Mouse (Mus musculus) granulocyte monocyte progenitor cell, adult 5-6 weeks (primary cell): ENCODE results near the gene Fgf2. TPM values are rescaled to one million over a fixed set of nuclear protein-coding genes. Genes with fewer than 3 reads are reported as not detected.
A peak's percentile ranks its signal among the peaks of the same experiment; 100 is the strongest.

Experiments
- ATAC-seq: replicated peaks from 2 replicates; pipeline ENCODE4 v1.8.0; 2016; ENCODE audit warnings: mild to moderate bottlenecking, moderate TSS enrichment, inconsistent platforms; ENCODE audit not compliant: poor library complexity, severe bottlenecking
- total RNA-seq, 2 experiments: library from RNA; stranded (forward) in 1 of 2; stranded (reverse) in 1 of 2; fragments of 200-712, 200-1000 nt in 1 of 2; fragments of >200 nt in 1 of 2; fragmentation: Nextera tagmentation in 1 of 2; gene quantifications; 2 replicates each; pipeline ENCODE4 v1.2.3; 2014 to 2017

The Fgf2 gene
- total RNA-seq, 2 experiments from 2014 or later = not detected

DNA sequence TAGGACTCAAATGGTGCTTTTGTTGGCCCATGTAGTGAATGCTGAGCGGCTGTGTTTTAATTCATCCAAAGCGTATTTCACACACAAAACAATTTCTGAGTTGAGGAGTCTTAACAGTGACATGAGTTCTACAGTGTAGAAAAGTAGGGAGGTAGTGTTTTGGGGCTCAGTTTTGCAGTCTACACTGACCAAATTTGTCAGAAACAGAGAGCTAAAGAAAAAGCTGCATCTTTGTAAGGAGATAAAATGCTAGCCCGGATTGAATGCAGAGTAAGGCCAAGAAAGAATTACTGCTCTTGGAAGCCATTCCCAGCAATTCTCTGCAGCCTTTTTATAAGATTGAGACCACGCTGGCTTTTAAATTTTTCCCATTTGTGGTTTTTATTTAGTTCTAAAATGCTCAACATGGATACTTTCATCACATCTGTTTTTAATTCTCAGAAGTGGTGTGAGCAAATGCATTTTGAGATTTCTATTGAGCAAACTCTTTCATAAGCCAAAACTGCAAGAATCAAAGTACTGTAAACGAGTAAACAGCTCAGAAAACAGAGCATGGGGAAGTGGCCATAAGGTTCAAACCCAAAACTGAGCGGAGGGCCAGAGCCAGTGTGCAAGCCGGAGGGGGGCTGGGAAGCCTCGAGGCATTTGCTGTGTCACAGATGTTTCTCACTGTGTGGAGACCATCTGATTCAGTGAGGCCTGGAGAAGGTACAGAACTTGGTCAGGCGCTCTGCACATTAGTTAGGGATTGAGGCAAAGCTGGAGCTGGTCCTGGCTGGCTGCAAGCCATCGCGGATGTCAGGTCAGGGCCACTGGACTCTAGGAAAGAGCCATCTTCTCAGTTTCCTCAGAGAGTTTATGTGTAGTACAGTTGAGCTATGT is 53.8 kb downstream of the Fgf2 start:
- no peak for ATAC-seq

DNA sequence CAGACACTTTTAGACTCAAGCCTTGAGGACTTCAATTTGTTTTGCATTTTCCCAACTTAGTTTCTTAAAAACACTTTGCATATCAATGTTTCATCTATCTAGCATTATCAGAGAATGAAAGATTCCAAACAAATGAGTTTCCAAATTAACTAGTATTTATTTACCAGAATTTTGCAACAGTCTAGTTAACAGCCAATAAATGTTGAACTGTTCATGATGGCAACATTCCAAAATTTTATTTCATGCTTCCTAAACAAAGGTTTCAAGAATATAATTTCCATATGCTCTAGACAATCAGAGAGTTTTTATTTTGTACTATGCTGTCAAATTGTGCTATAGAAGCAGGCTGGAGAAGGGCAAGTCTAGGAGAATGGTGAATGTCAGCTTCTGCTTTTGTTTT is 59.5 kb downstream of the Fgf2 start:
- no peak for ATAC-seq

DNA sequence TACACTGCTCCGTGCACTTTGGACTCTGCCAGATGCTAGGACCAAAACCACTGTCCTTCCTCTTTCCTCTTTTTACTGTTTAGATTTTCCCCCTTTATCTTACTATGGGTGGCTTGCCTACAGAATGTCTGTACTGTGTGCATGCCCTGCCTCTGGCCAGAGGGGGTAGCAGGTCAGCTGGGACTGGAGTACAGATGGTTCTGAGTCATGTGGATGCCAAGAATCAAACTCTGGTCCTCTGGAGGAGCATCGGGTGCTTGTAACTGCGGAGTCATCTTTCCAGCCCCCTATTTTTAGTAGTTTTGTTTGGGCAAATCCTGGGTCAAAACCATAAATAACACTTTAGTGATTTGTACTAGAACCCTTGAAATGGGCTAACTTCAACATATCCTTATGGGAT is 65.3 kb downstream of the Fgf2 start:
- ATAC-seq = 0 out of 2 replicates have a peak, but pooled peaks have one; percentile 10

DNA sequence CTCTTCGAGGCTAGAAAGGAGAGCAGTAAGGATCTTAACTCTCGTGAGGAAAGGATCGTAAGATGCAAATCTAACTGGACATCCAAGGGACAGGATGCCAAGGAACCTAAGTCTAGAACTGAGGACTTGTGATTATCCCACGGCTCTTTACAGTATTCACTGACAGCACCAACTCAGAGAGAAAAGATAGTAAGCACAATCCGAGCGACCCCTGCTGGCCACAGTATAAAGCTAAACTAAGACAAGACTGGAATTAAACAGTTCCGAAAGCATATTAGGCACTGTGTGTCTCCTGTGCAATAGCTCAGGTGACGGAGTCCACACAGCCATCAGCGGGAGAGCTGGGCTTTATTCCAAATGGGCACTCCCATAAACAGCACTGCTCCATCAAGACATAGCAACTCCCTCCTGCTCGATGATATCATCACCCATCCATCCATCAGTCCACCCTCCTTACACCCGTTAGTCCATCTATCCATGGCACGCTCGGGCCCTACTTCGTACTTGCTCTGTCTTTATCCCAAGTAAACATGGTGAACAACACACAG is 66.3 kb downstream of the Fgf2 start:
- peak; percentile 39 for ATAC-seq

DNA sequence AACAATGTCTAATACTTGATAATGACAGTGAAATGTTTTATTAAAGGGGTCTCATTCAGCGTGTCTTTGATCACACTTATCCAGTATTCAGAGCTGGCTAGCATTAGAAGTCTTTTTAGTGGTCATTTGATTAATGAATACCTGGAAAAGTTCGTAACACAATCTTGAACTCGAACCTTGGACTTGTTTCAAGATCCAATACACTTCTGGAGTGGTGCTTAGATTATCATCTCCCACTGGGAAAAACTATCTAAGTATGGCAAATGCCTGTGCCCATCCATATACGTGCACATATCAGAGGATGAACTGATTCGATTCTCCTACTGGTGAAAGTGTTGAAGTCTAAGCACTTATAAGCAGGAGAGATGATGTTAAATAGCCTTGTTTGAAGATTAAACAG is 70.2 kb downstream of the Fgf2 start:
- ATAC-seq = no peak

DNA sequence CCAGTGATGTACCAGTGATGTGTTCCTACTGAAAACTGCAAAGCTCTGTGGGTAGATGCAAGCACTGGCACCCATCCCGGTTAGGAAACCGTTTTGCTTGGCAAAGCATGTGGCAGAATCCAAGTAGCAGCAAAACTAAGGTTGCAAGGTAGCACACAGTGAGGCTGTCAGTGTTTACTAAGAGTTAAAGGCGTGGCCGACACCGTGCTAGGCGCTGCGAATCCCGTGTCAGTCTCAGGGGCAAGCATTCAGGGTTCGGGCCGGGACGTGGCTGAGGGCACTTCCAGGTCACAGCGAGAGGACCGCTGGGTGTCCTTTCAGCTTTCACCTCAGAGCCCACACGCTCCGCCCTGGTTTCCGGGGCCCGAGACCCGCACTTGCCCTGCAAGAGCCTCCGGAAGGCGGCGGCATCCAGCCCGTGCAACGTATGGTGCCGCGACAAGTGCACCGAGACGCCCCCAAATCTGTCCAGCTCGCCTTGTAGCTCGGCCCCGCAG is 70.9 kb downstream of the Fgf2 start:
- peak; percentile 40 for ATAC-seq

DNA sequence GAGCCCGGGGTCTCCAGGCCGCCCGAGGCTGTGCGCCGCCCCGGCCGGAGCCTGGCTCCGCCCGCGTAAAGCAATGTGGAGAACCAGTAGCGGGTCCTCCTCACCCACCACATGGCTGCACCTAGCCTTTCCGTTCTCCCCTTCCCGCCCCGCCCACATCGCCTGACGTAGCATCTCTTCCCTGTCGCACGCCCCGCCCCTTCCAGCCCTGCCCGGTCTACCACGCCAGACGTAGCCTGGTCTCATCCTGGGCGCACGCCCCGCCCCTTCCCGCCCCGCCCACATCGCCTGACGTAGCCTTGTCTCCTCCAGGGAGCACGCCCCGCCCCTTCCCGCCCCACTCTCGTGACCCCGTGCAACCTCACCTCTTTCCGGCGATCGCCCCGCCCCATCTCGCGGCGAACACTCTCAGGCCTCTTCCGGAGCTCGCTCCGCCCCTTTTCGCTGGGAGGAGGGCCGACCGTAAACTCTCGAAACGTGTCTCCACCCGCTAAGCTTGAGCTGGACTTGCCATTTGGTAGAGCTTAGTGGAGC is 71.4 kb downstream of the Fgf2 start, which contains the start of gene Spata5:
Spata5 (plus strand) TSS at position 439 of the 534 bp plus-strand sequence.
- peak; percentile 75 for ATAC-seq

DNA sequence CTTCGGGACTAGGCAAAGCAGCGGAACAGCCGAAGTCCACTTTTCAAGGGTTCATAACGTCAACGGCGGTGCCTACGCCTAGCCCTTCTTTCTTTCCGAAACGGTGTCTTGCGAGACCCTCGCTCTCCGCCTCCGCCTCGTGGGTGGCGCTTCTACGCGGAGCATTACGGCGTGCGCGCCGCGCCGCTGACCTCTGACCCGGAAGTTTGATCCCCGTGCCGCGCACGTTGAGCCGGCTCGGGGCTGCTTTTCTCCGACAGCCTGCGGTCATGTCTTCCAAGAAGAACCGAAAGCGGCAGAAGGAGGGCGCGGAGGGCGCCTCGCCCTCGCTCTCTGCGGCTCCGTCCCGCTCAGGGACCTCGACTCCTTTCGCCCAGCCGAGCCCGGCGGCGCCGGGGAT is 71.9 kb downstream of the Fgf2 start, which contains the start of gene Nudt6:
Nudt6 (minus strand) TSS at position 140 of the 400 bp plus-strand sequence.
- ATAC-seq = peak; percentile 65

DNA sequence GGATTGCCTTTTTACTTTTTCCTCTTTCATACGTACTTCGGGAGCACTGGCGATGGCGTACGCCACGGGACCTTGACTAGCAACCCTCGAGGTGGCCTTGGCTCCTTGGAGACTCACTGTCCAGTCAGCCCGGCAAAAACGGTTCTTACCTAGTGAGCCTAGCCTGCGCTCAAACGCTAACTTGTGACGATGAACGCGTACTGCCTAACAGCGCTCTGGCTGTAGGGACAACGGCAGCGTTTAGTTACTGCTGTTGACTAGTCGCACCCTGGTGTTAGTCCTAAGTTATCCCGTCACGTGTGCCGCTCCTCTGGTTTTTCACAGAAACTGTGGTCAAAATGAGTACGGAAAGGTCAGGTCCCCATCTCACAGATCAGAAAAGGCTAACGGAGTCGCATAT is 72.5 kb downstream of the Fgf2 start:
- no peak for ATAC-seq

DNA sequence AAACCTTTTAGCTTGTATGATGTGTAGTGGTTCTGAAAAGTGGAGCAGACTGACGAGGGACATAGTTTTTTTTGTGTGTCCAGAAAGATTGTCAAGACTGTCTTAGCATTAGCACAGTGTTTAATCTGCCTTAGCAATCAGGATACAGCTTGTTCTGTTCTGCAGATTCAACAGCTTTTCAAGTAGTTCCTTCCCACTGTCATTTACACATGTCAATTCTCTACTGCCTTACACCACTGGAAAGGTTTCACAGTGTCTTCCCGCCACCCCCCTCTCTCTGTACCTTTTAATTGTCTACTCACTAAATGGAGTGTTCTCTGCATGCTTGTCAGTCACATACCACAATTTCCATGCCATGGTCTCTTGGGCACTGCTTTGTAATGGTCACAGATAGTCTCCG is 73.0 kb downstream of the Fgf2 start:
- ATAC-seq = no peak

DNA sequence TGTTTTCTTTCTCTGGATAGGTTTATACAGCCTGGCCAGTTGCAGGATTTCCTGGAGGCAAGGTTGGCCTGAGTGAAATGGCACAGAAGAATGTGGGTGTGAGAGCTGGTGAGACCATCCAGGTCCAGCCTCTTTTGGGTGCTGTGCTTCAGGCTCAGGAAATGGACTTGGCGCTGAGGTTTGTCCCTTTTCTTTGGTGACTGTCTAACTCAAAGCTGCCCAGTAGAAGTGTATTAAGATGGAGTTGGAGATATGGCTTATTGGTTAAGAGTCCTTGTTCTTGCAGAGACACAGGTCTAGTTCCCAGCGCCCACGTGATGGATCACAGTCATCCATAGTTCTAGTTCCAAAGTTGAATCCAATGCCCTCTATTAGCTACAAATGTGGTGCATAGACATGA is 77.9 kb downstream of the Fgf2 start:
- ATAC-seq = no peak

DNA sequence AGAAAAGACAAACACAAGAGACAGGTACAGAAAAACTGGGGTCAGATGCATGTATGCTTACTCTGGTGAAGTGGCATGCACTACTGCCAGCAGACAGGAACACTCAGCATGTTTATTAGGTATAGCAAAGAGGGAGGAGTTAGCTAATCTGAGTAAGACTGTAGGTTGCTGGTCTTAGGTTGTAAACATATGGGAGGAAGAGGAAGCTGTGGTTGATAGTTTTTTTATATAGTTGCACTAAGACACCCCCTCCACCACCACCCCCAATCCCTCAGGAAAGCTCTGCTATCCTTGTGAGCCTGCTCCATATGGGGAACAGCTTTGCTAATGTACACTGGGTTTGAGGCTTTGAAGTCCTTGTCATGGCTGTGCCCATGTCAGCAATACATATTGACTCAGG is 82.2 kb downstream of the Fgf2 start:
- ATAC-seq = peak; percentile 56

DNA sequence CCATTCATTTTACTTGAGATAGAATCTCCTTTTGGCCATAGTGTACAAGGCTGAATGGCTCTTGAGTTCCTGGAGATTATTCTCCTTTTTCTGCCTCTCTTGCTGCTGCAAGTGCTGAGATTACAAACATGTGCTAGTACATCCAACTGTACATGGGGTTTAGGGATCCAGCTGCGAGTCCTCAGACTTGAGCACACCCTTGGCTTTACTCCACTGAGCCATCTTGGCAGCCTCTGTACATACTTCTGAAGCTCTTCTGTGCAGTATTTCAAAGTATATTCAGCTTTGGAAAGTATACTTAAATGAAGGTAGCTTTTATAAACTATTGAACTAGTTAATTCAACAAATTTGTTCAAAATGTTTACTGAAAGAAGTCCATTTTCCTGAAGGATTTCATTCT is 91.6 kb downstream of the Fgf2 start:
- ATAC-seq = no peak

DNA sequence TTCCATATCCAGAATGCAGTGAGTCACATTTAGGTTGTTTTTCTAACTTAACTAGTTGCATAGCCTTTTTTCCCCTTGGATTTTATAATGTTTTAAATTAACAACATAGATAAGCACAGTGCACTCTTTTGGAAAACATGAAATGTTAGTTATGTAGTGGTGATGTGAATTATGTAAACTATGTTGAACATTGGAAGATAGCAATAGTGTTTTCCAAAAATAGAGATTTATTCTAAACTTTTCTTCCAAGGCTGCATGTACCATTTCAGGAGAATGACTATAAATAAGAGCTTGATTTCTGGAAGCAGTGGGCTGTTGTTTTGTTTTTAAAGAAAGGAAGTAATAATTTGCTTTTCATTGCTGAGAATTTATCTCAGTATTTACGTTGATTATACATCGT is 95.3 kb downstream of the Fgf2 start:
- no peak for ATAC-seq

DNA sequence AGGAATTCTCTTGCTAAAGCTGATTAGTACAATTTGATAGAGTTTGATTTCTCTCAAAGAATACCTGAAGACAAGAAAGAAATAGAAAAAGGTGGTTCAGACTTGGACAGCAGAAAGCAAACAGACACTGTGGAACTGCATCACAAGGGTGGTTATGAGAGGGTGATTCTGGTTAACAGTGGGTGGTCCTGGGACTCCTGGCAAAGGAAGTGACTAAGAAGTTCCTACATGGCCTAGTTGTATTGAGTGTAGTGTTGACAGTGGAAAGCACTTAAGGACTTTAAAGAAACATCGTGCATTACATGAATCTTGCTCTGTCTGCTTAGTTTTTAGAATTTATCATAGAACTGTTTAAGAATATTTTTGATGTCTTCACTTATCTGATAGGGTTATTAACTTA is 107.8 kb downstream of the Fgf2 start:
- no peak for ATAC-seq

Other genes with a start within 250 kb of the Fgf2 start
- gene Il2, start 222.4 kb upstream of the Fgf2 start, total RNA-seq (2014; fragmentation: Nextera tagmentation) = 1.5 TPM in 1 of 2 replicates, not detected in the other
- gene Il2, start 222.4 kb upstream of the Fgf2 start, total RNA-seq (2017) = not detected in 2 replicates
- gene Il21, start 115.7 kb upstream of the Fgf2 start, total RNA-seq (2014; fragmentation: Nextera tagmentation) = not detected in 2 replicates
- gene Il21, start 115.7 kb upstream of the Fgf2 start, total RNA-seq (2017) = not detected in 2 replicates
- gene Bbs12, start 35.8 kb upstream of the Fgf2 start, total RNA-seq (2014; fragmentation: Nextera tagmentation) = 3.2 and 10.4 TPM in 2 replicates
- gene Bbs12, start 35.8 kb upstream of the Fgf2 start, total RNA-seq (2017) = 4.4 and 5.4 TPM in 2 replicates
- gene Cetn4, start 35.6 kb upstream of the Fgf2 start, total RNA-seq (2014; fragmentation: Nextera tagmentation) = 0.26 and 1.0 TPM in 2 replicates
- 0.26 and 1.6 TPM in 2 replicates for gene Cetn4, start 35.6 kb upstream of the Fgf2 start, total RNA-seq (2017)
- 30.6 and 64.1 TPM in 2 replicates for gene Spata5, start 71.5 kb downstream of the Fgf2 start, total RNA-seq (2014; fragmentation: Nextera tagmentation)
- 116 and 141 TPM in 2 replicates for gene Spata5, start 71.5 kb downstream of the Fgf2 start, total RNA-seq (2017)
- 17.3 and 19.0 TPM in 2 replicates for gene Nudt6, start 71.9 kb downstream of the Fgf2 start, total RNA-seq (2014; fragmentation: Nextera tagmentation)
- gene Nudt6, start 71.9 kb downstream of the Fgf2 start, total RNA-seq (2017) = 13.4 and 27.7 TPM in 2 replicates